Mouse (Mus musculus) layer of hippocampus, adult 8-10 months (tissue): ENCODE results near the gene Palm2. TPM values are rescaled to one million over a fixed set of nuclear protein-coding genes. Genes with fewer than 3 reads are reported as not detected.
A peak's percentile ranks its signal among the peaks of the same experiment; 100 is the strongest.

Source experiments
- DNase-seq, 2 experiments: peaks; one replicate each; pipeline ENCODE4 v3.0.0; 2022; ENCODE audit warnings: low spot score in 2 of 2
- total RNA-seq, 4 experiments: library from RNA; stranded (reverse); gene quantifications; 2 replicates each; pipeline ENCODE4 v1.2.4; 2022

Gene Palm2
- total RNA-seq, 4 experiments from 2014 or later = 34.5 to 52.4 (median 45.2) TPM

DNA sequence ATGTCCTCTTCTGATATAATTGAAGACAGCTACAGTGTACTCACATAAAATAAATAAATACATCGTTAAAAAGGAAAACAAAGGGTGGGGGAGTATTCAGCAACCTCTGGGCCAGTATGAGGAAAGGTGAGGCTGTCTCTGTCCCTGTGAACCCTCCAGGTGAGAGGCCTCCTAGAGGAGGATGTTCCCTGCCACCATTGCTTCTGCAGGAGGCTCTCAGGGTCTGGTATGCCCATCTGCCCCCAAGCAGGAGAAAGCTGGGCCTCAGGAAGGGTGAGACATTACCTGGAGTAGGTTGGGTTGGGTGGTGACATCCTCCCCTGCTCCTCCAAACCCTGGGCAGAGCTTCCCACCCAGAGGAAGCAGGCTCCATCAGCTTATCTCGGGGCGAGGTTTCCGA lies 316.6 kb downstream of the Palm2 start:
- no peak for DNase-seq

DNA sequence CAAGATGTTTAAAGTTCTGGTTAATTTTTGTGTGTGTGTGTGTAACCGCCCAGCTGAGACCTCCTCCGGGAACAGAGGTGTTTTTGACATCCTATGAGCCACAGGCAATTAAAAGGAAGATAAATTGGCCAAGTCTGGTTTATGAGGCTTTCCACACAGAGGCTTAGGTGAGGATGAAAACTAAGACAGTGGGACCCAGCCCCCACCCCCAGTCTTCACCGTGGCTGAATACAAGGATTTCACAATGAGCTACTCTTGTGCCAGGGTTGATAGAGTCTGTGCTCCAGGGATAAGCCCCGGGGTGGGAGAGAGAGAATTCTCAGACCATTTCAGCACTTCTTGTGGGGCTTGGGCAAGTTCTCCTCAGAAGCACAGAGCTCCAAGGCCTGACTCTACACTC lies 317.0 kb downstream of the Palm2 start:
- no peak for DNase-seq

DNA sequence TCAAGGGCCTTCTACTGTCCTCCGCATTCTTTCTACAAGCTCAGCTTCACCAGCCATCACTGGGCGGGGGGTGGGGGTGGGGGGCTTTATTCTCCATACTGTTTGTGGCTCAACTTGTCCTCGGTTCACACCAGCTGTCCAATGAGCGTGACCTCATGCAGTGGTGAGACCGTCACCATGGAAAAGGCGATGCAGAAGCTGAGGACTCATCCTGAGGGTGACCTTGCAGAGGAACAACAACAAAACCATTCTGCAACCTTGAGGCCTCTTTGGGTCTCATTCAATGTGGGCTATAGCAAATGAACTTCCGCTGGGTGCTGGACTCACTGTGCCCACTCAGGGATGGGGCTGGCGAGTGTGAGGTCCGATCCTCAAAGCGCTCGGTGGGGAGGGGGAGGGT lies 317.5 kb downstream of the Palm2 start:
- DNase-seq = no peak

DNA sequence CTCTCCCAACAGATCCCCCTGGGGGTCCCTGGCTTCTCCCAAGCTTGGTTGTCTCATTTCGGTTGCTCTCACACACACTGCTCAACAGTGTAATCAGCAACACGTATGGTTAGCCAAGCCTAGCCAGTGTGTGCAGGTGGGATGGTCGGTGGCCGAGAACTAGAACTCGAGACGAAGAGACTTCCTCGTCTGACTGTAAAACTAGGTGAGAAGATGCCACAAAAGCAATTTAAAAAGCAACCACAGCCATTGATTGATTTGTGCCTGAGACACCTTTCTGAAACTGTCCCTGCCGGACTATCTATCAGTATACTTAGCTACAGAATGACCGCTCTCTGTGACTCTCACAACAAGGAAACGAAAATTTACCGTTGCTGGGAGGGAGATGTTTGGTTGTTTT lies 321.0 kb downstream of the Palm2 start:
- no peak for DNase-seq

DNA sequence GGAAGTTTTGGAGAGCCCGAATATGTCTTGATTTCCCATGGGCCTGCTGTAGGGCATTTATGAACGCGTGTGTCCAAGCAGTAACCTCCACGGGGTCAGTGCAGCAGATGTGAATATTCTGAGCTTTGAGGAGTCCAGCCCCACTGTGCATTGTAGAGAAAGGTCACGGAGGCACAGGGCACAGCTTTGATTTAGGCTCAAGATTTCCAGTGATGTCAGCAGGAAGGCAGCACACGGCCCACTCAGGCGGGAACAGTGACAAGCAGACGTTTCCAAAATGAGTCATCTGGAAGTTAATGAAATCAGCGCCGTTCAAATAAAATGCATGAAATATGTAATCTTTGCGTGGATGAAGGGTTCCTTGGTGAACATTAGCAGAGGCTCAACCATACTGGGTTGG lies 323.9 kb downstream of the Palm2 start:
- peak in 1 of 2 experiments; percentile 21 for DNase-seq

Other genes starting within 250 kb of the Palm2 start
- 10 to 100 TPM; 67.3 to 86.5 (median 79.2) TPM for gene Ptpn3, start 132.4 kb upstream of the Palm2 start, total RNA-seq
- gene Pakap, start 133.9 kb downstream of the Palm2 start, total RNA-seq = 10 to 100 TPM; 24.3 to 29.7 (median 26.2) TPM